8 mouse cellular contexts compared by ENCODE assay signal in genomic region chr14:27622176-27622922, GRCm38 (mm10). TPM values are rescaled to one million over a fixed set of nuclear protein-coding genes. Genes with fewer than 3 reads are reported as not detected.
DNase-seq lines count a peak whose midpoint lies in the region; ATAC-seq and TF ChIP-seq lines count a peak whose summit lies in the region.

Gene Erc2 (plus strand): TSS chr14:27622428.

- no peaks in the 10 kb centered on the region for H3K9me3 ChIP-seq in E14TG2a.4 (ENCODE audit: low read length)
- no peaks in the 10 kb centered on the region for H3K9me3 ChIP-seq in forebrain, embryonic 12.5 days
- H3K9me3 ChIP-seq in heart, embryonic 15.5 days (replicated peaks): no peaks in the 10 kb centered on the region
- no peaks in the 10 kb centered on the region for H3K9me3 ChIP-seq in liver, embryonic 14.5 days (ENCODE audit: control insufficient read depth, low read length)

- no peak for TF ChIP-seq EP300 in liver, embryonic 14.5 days (IDR thresholded peaks at IDR 0.05; ENCODE audit: low read depth)

- H3K4me2 ChIP-seq in forebrain, embryonic 12.5 days: peak within 1 kb of the TSS; percentile 93
- H3K4me2 ChIP-seq in heart, embryonic 15.5 days: peak within 1 kb of the TSS; percentile 91
- peak within 1 kb of the TSS; percentile 59 for H3K4me2 ChIP-seq in liver, embryonic 14.5 days (ENCODE audit: low read depth)

- peak; percentile 72 to 87 for DNase-seq in kidney, postnatal 36 days
- no peak for DNase-seq in liver, embryonic 14.5 days (ENCODE audit: low read depth in 3 of 3, low spot score in 3 of 3)
- peak; percentile 55 to 74 for DNase-seq in urinary bladder, postnatal 4 days (ENCODE audit: low spot score in 2 of 2)

- peak within 1 kb of the TSS; percentile 96 for H3K4me3 ChIP-seq in E14TG2a.4 (replicated peaks; ENCODE audit: low read length)
- H3K4me3 ChIP-seq in brown adipose tissue, adult 24 weeks (ENCODE audit: insufficient read depth, low read depth, low read length): peak within 1 kb of the TSS; percentile 36
- peak within 1 kb of the TSS; percentile 75 for H3K4me3 ChIP-seq in forebrain, embryonic 12.5 days (replicated peaks)
- H3K4me3 ChIP-seq in heart, embryonic 15.5 days: peak within 1 kb of the TSS; percentile 66
- H3K4me3 ChIP-seq in liver, embryonic 14.5 days (ENCODE audit: insufficient read depth in 1 of 2, low read depth in 2 of 2, low read length in 2 of 2): peak within 1 kb of the TSS; percentile 36 to 53
- peak within 1 kb of the TSS; percentile 63 for H3K4me3 ChIP-seq in olfactory bulb, adult 2 months (ENCODE audit: insufficient read depth, low read depth, low read length)

- H3K27me3 ChIP-seq in E14TG2a.4 (ENCODE audit: insufficient read depth, low read length): peaks cover 10% of the 10 kb centered on the region; the same call in 1 of the 2 replicates
- no peaks in the 10 kb centered on the region for H3K27me3 ChIP-seq in forebrain, embryonic 12.5 days
- H3K27me3 ChIP-seq in heart, embryonic 15.5 days: peaks cover 20% of the 10 kb centered on the region; the same call in 1 of the 2 replicates
- H3K27me3 ChIP-seq in liver, embryonic 14.5 days (ENCODE audit: control insufficient read depth, insufficient read depth, low read length): peaks cover 17% of the 10 kb centered on the region

- peak within 1 kb of the TSS; percentile 82 for H3K9ac ChIP-seq in forebrain, embryonic 12.5 days
- H3K9ac ChIP-seq in heart, embryonic 15.5 days: peak within 1 kb of the TSS; percentile 56
- H3K9ac ChIP-seq in liver, embryonic 14.5 days (replicated peaks): no peak within 1 kb of the TSS

- under 1% methylated on average over 59 of the region's 78 CpGs for WGBS in forebrain, embryonic 12.5 days
- under 1% methylated on average over 71 of the region's 78 CpGs for WGBS in heart, embryonic 15.5 days
- 1% methylated on average over 74 of the region's 78 CpGs for WGBS in liver, embryonic 14.5 days (ENCODE audit: insufficient replicate concordance)
- under 1% methylated on average over 64 of the region's 78 CpGs for WGBS in olfactory bulb, adult 2 months

- peaks cover 35% of the 10 kb centered on the region for H3K4me1 ChIP-seq in E14TG2a.4 (replicated peaks; ENCODE audit: low read depth, low read length)
- no peaks in the 10 kb centered on the region for H3K4me1 ChIP-seq in brown adipose tissue, adult 24 weeks (ENCODE audit: control insufficient read depth, insufficient read depth, insufficient read length, low read length)
- peaks cover 13% of the 10 kb centered on the region; the same call in 1 of the 2 replicates for H3K4me1 ChIP-seq in forebrain, embryonic 12.5 days
- H3K4me1 ChIP-seq in heart, embryonic 15.5 days (replicated peaks): peaks cover 8% of the 10 kb centered on the region
- no peaks in the 10 kb centered on the region for H3K4me1 ChIP-seq in liver, embryonic 14.5 days (replicated peaks; ENCODE audit: control insufficient read depth in 2 of 2, insufficient read depth in 2 of 2, low read length in 1 of 2)
- peaks cover 5% of the 10 kb centered on the region; the same call in 1 of the 2 replicates for H3K4me1 ChIP-seq in olfactory bulb, adult 2 months (ENCODE audit: control insufficient read depth, insufficient read depth, low read length)

- TF ChIP-seq CTCF in E14TG2a.4 (conservative IDR thresholded peaks at IDR 0.05; ENCODE audit: low read length): no peak; the same call in 1 of the 2 replicates
- TF ChIP-seq CTCF in liver, embryonic 14.5 days (IDR thresholded peaks at IDR 0.05; ENCODE audit: low read depth): peak; percentile 51
- peak; percentile 69 for TF ChIP-seq CTCF in olfactory bulb, adult 2 months (IDR thresholded peaks at IDR 0.05; ENCODE audit: insufficient read depth, low read depth, low read length)

- H3K27ac ChIP-seq in brown adipose tissue, adult 24 weeks (replicated peaks; ENCODE audit: low read depth, low read length): no peak within 1 kb of the TSS
- peak within 1 kb of the TSS; percentile 83 for H3K27ac ChIP-seq in forebrain, embryonic 12.5 days
- H3K27ac ChIP-seq in heart, embryonic 15.5 days: 0 out of 2 replicates have a peak within 1 kb of the TSS, but pooled peaks have one; percentile 17
- H3K27ac ChIP-seq in liver, embryonic 14.5 days: no peak within 1 kb of the TSS
- peak within 1 kb of the TSS; percentile 53; the same call in 1 of the 2 replicates for H3K27ac ChIP-seq in olfactory bulb, adult 2 months (ENCODE audit: insufficient read depth, low read depth, low read length)

- no peaks in the 10 kb centered on the region for H3K36me3 ChIP-seq in E14TG2a.4 (ENCODE audit: insufficient read depth, low read length)
- no peaks in the 10 kb centered on the region for H3K36me3 ChIP-seq in forebrain, embryonic 12.5 days (replicated peaks)
- no peaks in the 10 kb centered on the region for H3K36me3 ChIP-seq in heart, embryonic 15.5 days
- no peaks in the 10 kb centered on the region for H3K36me3 ChIP-seq in liver, embryonic 14.5 days (replicated peaks; ENCODE audit: control insufficient read depth, insufficient read depth, low read depth)

- ATAC-seq in forebrain, embryonic 12.5 days (ENCODE audit: low FRiP score): peak; percentile 96
- peak; percentile 95 for ATAC-seq in heart, embryonic 15.5 days (replicated peaks; ENCODE audit: insufficient number of reproducible peaks, insufficient read depth, low FRiP score, low read depth)
- peak; percentile 35 for ATAC-seq in liver, embryonic 14.5 days (ENCODE audit: insufficient read depth)

- TF ChIP-seq POLR2A in olfactory bulb, adult 2 months (IDR thresholded peaks at IDR 0.05; ENCODE audit: insufficient read depth, low read depth, low read length): no peak

RNA-seq across cellular contexts. Expression of gene Erc2, which starts in this region (rescaled TPM):
- polyA plus RNA-seq in brown adipose tissue, adult 24 weeks (2012; ENCODE audit: insufficient read depth, insufficient read length, missing spikeins): not detected in 2 replicates
- 29.2 and 31.7 TPM in 2 replicates for polyA plus RNA-seq in forebrain, embryonic 12.5 days (2016; fragmentation: Nextera tagmentation; extraction: Ambion mirVana)
- polyA plus RNA-seq in heart, embryonic 15.5 days (2015; fragmentation: Nextera tagmentation; extraction: Ambion mirVana): 2.1 and 2.2 TPM in 2 replicates
- 0.52 and 0.69 TPM in 2 replicates for polyA plus RNA-seq in liver, embryonic 14.5 days (2012; rRNA removed)
- 0.52 and 0.99 TPM in 2 replicates for polyA plus RNA-seq in liver, embryonic 14.5 days (2014; fragmentation: Nextera tagmentation; extraction: Ambion mirVana)
- not detected in 2 replicates for polyA plus RNA-seq in olfactory bulb, adult 2 months (2012; ENCODE audit: insufficient read depth, insufficient read length, low replicate concordance, missing spikeins)

Comparison
In these comparisons a context has a peak if more than half of its experiments do, and no peak if none do; other contexts are left out.
1. Peak in ATAC-seq, H3K4me3 ChIP-seq and H3K4me2 ChIP-seq in liver, embryonic 14.5 days; RNA of the gene not detected or under 1 TPM.
2. H3K4me3 ChIP-seq: peak in every context shown above with its lines; median percentile 96 in E14TG2a.4; 75 in forebrain, embryonic 12.5 days; 66 in heart, embryonic 15.5 days; 63 in olfactory bulb, adult 2 months; 44 in liver, embryonic 14.5 days; 36 in brown adipose tissue, adult 24 weeks.
3. H3K27ac ChIP-seq: peak in forebrain, embryonic 12.5 days (single experiment), heart, embryonic 15.5 days (single experiment) and olfactory bulb, adult 2 months (single experiment); none in brown adipose tissue, adult 24 weeks (single experiment) and liver, embryonic 14.5 days (single experiment).
4. ATAC-seq: peak in every context shown above with its lines; median percentile 96 in forebrain, embryonic 12.5 days; 95 in heart, embryonic 15.5 days; 35 in liver, embryonic 14.5 days.
5. DNase-seq: peak in kidney, postnatal 36 days (2 of 2) and urinary bladder, postnatal 4 days (2 of 2); none in liver, embryonic 14.5 days (0 of 3).
6. Peak in every context shown above with its lines, with median percentiles within 50 percentile points of each other: H3K4me2 ChIP-seq.